Mouse (Mus musculus) embryonic facial prominence, embryonic 14.5 days (tissue): ENCODE data around the gene Ndufs4. TPM values are rescaled to one million over a fixed set of nuclear protein-coding genes. Genes with fewer than 3 reads are reported as not detected.
A peak's percentile ranks its signal among the peaks of the same experiment; 100 is the strongest.

Source experiments
- ATAC-seq: fragments of 200-750 bp; cut with Nextera tagmentation; 2 replicates; pipeline ENCODE4 v1.8.0; 2017; ENCODE audit warnings: low read depth, moderate number of reproducible peaks, moderate TSS enrichment
- DNase-seq: peaks from one replicate; pipeline ENCODE4 v3.0.0-alpha.2; 2015; ENCODE audit warnings: low spot score
- H3K27ac ChIP-seq: fragments of 300-500 bp; sonication (generic); replicated peaks from 2 replicates; pipeline ENCODE4 v1.5.1; 2014; ENCODE audit warnings: low read depth, mild to moderate bottlenecking, low read length, moderate library complexity
- H3K27me3 ChIP-seq: fragments of 300-500 bp; sonication (generic); replicated peaks from 2 replicates; pipeline ENCODE4 v1.6.1; 2014; ENCODE audit warnings: low read length; ENCODE audit not compliant: control insufficient read depth, insufficient read depth
- H3K36me3 ChIP-seq: fragments of 300-500 bp; sonication (generic); 2 replicates; pipeline ENCODE4 v1.6.1; 2014; ENCODE audit warnings: low read length, mixed read lengths; ENCODE audit not compliant: control insufficient read depth, insufficient read depth
- H3K4me1 ChIP-seq: fragments of 300-500 bp; sonication (generic); 2 replicates; pipeline ENCODE4 v1.6.1; 2014; ENCODE audit warnings: antibody characterized with exemption, low read length; ENCODE audit not compliant: control insufficient read depth, insufficient read depth
- H3K4me2 ChIP-seq: fragments of 300-500 bp; sonication (generic); 2 replicates; pipeline ENCODE4 v1.6.1; 2014; ENCODE audit warnings: low read depth, mild to moderate bottlenecking, low read length, moderate library complexity, mixed read lengths
- H3K4me3 ChIP-seq: fragments of 300-500 bp; sonication (generic); 2 replicates; pipeline ENCODE4 v1.5.1; 2014; ENCODE audit warnings: low read depth, mild to moderate bottlenecking, low read length
- H3K9ac ChIP-seq: fragments of 300-500 bp; sonication (generic); 2 replicates; pipeline ENCODE4 v1.6.1; 2014; ENCODE audit warnings: low read depth, mild to moderate bottlenecking, low read length, moderate library complexity, mixed read lengths
- H3K9me3 ChIP-seq: fragments of 300-500 bp; sonication (generic); 2 replicates; pipeline ENCODE4 v1.6.1; 2016; ENCODE audit warnings: low read length; ENCODE audit not compliant: control insufficient read depth
- WGBS: fragments of 180-500 bp; shearing (Covaris S2); extraction: QIAGEN DNeasy Blood & Tissue Kit; methylation state at CpG from one replicate; pipeline ENCODE4 v1.1.7; 2014; 5-methylcytosine and 5-hydroxymethylcytosine counted together
- polyA plus RNA-seq: library from polyadenylated mRNA; unstranded; fragments of >200 nt; fragmentation: Nextera tagmentation; extraction: Ambion mirVana; gene quantifications from 2 replicates; pipeline ENCODE4 v1.2.1, GENCODE M21; 2014

Gene Ndufs4
- polyA plus RNA-seq, 1 experiment from 2014 or later, result 303 TPM

DNA sequence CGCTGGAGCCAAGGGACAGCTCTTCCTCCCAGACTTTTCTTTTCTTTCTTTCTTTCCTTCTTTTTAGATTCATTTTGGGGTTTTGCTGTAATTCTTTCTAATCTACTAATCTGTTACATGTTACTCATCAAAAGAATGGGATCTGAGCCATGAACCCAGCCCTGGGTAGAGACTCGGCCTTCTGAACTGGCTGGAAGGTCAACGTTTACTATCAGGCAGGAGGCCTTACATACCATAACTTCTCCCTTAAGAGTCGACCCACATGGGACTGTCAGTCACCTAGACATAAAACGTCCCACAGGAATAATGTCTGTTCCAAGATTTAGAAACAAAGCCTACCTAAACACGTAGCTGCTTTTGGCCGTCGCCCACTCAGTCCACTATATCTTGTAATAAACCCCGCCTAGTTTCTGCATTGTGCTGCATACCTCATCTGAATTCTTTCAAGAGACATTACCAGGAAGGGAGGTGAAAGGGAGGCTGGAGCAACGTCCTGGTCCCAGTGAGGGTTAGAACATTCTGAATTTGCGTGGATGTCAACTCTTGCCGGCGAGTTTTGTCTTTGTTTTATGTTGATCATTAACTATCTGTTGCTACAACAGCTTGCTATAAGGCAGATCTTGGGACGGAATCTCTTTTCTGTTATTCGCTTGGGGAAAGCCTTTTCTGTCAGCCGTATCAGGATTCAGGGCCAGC is 116.5 kb downstream of the Ndufs4 start:
- Histone ChIP-seq H3K4me3 (no peak overlapping the region), H3K27me3 (no peaks in the 10 kb centered on the region), H3K4me2 (no peak overlapping the region), H3K27ac (no peak overlapping the region), H3K9ac (no peak overlapping the region), H3K9me3 (0 out of 2 replicates have a peak, but pooled peaks cover 9% of the 10 kb centered on the region), H3K4me1 (no peaks in the 10 kb centered on the region), H3K36me3 (no peaks in the 10 kb centered on the region)
- DNase-seq, result peak; percentile 11
- no peak for ATAC-seq
- 77% methylated on average over 16 of the region's 16 CpGs for WGBS

DNA sequence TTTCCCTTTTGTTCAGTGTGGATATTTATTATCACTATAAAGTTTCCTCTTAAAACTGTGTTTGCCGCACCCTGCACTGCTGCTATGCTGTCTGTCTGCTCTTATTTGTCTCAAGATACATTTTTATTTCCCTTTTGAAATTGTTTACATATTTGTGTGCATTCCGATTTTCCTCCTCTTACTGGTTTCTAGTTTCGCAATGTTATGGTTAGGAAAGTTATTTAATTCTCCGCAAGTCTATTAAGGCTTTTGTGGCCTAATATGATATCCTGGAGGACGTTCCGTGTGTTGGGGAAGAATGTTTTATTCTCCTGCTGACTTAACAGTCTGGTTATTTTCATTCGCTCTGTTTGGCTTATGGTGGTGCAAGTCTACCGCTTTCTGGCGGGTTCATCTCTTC is 120.3 kb downstream of the Ndufs4 start:
- Histone ChIP-seq H3K27me3 (no peaks in the 10 kb centered on the region), H3K36me3 (no peaks in the 10 kb centered on the region), H3K27ac (no peak overlapping the region), H3K4me1 (no peaks in the 10 kb centered on the region), H3K9me3 (peaks cover 13% of the 10 kb centered on the region; the same call in 1 of the 2 replicates), H3K4me2 (no peak overlapping the region), H3K9ac (no peak overlapping the region), H3K4me3 (no peak overlapping the region)
- DNase-seq (peak; percentile 17), ATAC-seq (no peak)
- 76% methylated on average over 9 of the region's 9 CpGs for WGBS

DNA sequence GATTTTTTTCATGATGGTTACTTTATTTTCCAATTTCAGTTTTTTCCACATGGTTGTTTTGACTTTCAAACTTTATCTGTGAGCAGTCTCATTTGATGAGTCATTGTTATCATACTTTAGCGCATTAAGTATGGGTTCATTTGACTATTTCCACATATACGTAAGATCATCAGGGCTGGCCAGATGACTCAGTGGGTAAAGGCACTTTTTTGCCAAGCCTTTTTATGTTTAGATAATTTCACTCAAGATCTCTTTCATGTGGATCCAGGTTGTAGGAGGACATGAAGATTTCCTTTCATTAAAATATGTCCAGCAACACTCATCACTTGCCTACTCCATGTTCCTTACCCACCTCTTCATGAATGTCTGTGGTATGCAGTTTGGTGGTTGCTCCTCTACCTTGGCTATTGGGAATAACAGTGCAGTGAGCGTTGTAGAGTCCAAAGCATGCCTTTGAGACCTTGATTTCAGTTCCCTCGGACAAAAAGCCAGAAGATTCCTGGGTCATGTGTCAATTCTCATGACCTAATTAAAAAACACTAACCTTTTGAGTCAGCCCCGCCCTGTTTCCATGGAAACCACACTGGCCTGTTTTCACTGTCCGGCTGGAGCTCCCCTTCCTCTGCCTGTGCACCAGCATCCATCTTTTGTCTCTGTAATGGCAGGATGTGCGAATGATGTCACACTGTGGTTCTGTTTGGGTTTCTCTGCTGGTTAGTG is 127.4 kb downstream of the Ndufs4 start:
- Histone ChIP-seq H3K4me1 (no peaks in the 10 kb centered on the region), H3K27me3 (no peaks in the 10 kb centered on the region), H3K4me2 (no peak overlapping the region), H3K9ac (no peak overlapping the region), H3K4me3 (no peak overlapping the region), H3K36me3 (no peaks in the 10 kb centered on the region), H3K9me3 (peaks cover 3% of the 10 kb centered on the region; the same call in 1 of the 2 replicates), H3K27ac (no peak overlapping the region)
- DNase-seq, result no peak
- 76% methylated on average over 7 of the region's 7 CpGs for WGBS
- no peak for ATAC-seq

GRCm38 (mm10) chr13:114254697-114255096 is 133.4 kb downstream of the Ndufs4 start:
- H3K9ac ChIP-seq, result no peak overlapping the region
- no peaks in the 10 kb centered on the region for H3K27me3 ChIP-seq
- H3K36me3 ChIP-seq, result no peaks in the 10 kb centered on the region
- no peaks in the 10 kb centered on the region for H3K4me1 ChIP-seq
- no peaks in the 10 kb centered on the region for H3K9me3 ChIP-seq
- DNase-seq (no peak), ATAC-seq (no peak)
- no peak overlapping the region for H3K4me3 ChIP-seq
- 88% methylated on average over 10 of the region's 10 CpGs for WGBS
- no peak overlapping the region for H3K27ac ChIP-seq
- no peak overlapping the region for H3K4me2 ChIP-seq

Other genes starting within 250 kb of the Ndufs4 start
- gene Fst, start 70.7 kb upstream of the Ndufs4 start, polyA plus RNA-seq, result 47.2 and 57.5 TPM in 2 replicates